Mouse (Mus musculus) G1E-ER4 (cell line): ENCODE data around the gene Acad8. TPM values are rescaled to one million over a fixed set of nuclear protein-coding genes. Genes with fewer than 3 reads are reported as not detected.

Experiments
- GATA1 ChIP-seq: IDR thresholded peaks from one replicate; pipeline ENCODE4 v1.8.0; 2012; ENCODE audit warnings: low read length, inconsistent platforms
- polyA plus RNA-seq: library from polyadenylated mRNA; stranded (reverse); fragments of >175 nt; gene quantifications from 2 replicates; pipeline ENCODE4 v1.2.3, GENCODE M21; 2012

Gene Acad8
- polyA plus RNA-seq, 1 experiment, result 0.83 TPM

DNA sequence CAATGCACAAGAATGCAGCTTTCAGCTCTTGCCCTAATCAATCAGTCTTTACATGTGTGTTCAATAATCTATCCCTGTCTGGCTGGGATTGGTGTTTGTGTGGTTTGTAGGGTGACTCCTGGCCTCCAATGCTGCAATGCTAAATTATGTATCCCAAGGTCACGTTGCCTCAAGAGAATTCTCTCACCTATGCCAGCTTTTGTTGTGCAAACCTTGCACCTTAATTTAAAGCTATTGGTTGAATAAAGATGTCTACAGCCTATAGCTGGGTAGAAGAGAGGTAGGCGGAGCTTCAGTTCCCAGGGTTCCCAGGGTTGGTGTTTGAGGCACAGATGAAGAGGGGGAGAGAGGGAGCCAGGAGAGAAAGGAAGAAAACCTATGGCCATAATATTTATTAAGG is 1.9 kb downstream of the Acad8 start:
- TF ChIP-seq GATA1, result no peak

- TF ChIP-seq GATA1, result no peak
These were observed 2.3 kb downstream of the Acad8 start for GRCm38 (mm10) chr9:26997062-26997461.

DNA sequence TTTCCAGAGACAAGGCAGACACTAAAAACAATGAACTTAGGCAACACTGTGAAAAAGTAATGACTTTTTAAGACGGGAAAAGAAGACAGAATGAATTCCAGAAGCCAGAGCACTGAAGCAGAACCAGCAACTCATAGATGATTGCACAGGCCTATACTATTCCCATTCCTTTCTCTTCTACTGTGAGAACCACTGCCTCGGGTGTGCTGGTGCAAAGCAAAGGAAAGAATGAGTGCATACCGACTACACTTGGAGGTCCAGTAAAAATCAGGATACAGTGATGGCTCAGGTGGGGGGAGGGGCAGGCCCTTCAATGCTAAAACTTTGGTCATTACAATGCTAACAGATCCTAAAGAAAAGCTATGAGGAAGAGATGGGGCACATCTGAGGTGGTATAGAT is 5.5 kb downstream of the Acad8 start:
- no peak for TF ChIP-seq GATA1

DNA sequence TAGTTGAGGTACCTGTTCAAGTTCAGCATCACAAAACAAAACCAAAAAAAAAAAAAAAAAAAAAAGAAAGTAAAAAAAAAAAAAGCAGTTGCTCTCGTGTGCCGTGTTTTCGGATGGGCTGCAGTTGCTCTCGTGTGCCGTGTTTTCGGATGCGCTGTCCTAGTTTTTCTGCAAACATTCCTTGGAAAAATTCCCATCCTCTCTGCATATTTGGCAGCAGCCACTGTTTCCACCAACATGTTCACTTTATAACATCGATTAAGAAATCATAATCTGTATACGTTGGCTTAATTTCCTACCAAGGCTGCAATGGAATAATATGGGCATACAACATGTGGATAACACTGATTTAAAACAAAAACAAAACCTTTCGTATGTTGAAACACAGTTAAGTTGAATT is 6.2 kb downstream of the Acad8 start:
- no peak for TF ChIP-seq GATA1

- TF ChIP-seq GATA1, result no peak
These were observed 9.2 kb downstream of the Acad8 start for GRCm38 (mm10) chr9:26990181-26990580.

DNA sequence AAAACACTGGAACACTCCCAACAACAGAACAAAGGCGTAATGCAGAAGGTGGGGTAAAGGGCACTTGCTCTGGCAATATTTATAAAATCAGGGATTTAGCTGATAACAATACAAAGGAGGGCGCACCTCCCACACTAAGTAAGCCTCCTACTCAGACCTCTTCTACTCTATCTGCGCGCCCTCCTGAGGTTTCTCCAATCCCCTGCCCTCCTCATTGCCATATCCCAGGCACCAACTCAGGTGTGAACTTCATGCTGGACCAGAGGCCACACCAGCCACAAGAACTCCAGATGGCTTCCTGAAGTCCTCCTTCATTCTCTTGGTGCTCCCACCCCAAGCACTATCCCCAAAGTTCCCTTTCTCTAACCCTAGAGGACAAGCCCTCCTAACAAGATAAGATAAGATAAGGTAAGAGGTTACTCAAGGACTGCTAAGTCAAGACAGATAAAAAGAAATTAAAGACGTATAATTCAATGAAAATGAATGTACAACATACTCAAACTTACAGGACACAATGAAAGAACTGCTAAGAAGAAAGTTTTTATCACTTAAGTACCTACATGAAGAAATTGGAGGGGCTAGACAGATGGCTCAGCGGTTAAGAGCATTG is 13.6 kb downstream of the Acad8 start:
- TF ChIP-seq GATA1, result no peak

- TF ChIP-seq GATA1, result no peak
These were observed 14.2 kb downstream of the Acad8 start for GRCm38 (mm10) chr9:26985090-26985613.

DNA sequence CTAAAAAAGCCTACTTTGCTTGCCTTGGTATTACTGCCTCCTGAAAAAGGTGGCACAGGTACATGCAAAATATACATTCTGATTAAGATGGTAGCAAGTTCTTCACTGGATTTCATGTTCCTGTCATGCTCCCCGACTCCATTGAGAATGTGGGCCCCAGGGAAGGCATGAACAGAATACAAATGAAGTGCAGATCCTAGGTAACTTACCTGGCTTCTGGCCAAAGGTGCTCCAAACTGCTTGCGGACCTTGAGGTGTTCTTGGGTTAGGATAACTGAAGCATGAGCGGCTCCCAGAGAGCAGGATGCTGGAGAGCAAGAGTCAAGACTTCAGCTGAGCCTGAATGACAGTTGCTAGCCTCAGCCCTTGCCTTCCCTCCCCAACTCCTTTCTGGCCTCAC is 20.6 kb downstream of the Acad8 start:
- TF ChIP-seq GATA1, result no peak

DNA sequence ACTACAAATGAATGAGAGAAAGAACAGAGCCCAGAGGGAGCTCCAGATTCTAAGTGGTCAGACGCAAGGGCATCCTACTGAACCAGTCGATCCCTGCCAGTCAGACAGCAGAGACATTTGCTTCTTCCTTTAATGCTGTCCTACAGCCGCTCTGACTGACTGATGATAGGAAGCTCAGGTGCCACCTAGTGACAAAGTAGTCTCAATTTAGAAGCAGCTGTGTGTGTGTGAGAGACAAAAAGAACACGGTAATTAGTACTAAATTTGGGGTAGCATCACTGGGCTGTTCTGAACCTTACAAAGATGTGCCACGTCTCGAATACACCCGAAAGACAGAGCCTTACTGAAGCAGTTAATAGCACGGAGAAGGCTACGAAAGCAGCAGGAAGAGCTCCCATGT is 21.6 kb downstream of the Acad8 start:
- no peak for TF ChIP-seq GATA1

GRCm38 (mm10) chr9:26947790-26948189 is 51.6 kb downstream of the Acad8 start:
- no peak for TF ChIP-seq GATA1

- no peak for TF ChIP-seq GATA1
These were observed 75.2 kb downstream of the Acad8 start for GRCm38 (mm10) chr9:26924146-26924545.

Other genes with a start within 250 kb of the Acad8 start
- not detected in 2 replicates for gene Glb1l2, start 193.1 kb downstream of the Acad8 start, polyA plus RNA-seq
- gene Glb1l3, start 138.7 kb downstream of the Acad8 start, polyA plus RNA-seq, result not detected in 2 replicates
- not detected in 2 replicates for gene Gm1110, start 76.5 kb downstream of the Acad8 start, polyA plus RNA-seq
- gene Thyn1, start 144 bp upstream of the Acad8 start, polyA plus RNA-seq, result 2.5 and 4.3 TPM in 2 replicates
- 31.3 and 39.3 TPM in 2 replicates for gene Vps26b, start 30.5 kb upstream of the Acad8 start, polyA plus RNA-seq
- gene Ncapd3, start 30.6 kb upstream of the Acad8 start, polyA plus RNA-seq, result 4.0 and 4.3 TPM in 2 replicates
- gene Jam3, start 155.9 kb upstream of the Acad8 start, polyA plus RNA-seq, result not detected in 2 replicates